Mouse (Mus musculus) fibroblast of lung, adult 2 months (primary cell): Measurements from ENCODE around the gene Wdsub1.

ENCODE experiments used
- DNase-seq: peaks from one replicate; pipeline ENCODE4 v3.0.0-alpha.2; 2011; ENCODE audit warnings: low read depth

The Wdsub1 gene

GRCm38 (mm10) chr2:59802722-59803387, 79.5 kb downstream of the Wdsub1 start:
- no peak for DNase-seq
